Mouse (Mus musculus) frontal cortex, postnatal 10 days (tissue): ENCODE measurements around the gene Uchl4.
"Not testable (repeated sequence)": the region's sequence is repeated elsewhere in the genome, so short reads cannot be mapped to it uniquely, and the experiment has no call there.

ENCODE experiments used
- DNase-seq, 2 experiments: peaks; one replicate each; pipeline ENCODE4 v3.0.0; 2022; ENCODE audit warnings: low spot score in 2 of 2, mixed read lengths in 1 of 2

The Uchl4 gene

GRCm38 (mm10) chr9:64231171-64231570, 3.8 kb upstream of the Uchl4 start:
- DNase-seq, result no peak

- DNase-seq, result no peak
Observed at GRCm38 (mm10) chr9:64231674-64232073, 3.3 kb upstream of the Uchl4 start.

- no peak for DNase-seq
Observed at GRCm38 (mm10) chr9:64232257-64232957, 2.6 kb upstream of the Uchl4 start.

- no peak for DNase-seq
Observed at GRCm38 (mm10) chr9:64233656-64234055, 1.3 kb upstream of the Uchl4 start.

GRCm38 (mm10) chr9:64236056-64236455, 1.1 kb downstream of the Uchl4 start:
- no peak for DNase-seq

- DNase-seq, result no peak
Observed at GRCm38 (mm10) chr9:64240116-64240515, 5.1 kb downstream of the Uchl4 start.

- no peak for DNase-seq
Observed at GRCm38 (mm10) chr9:64240681-64241080, 5.7 kb downstream of the Uchl4 start.

- DNase-seq, result no peak
Observed at GRCm38 (mm10) chr9:64242381-64242831, 7.4 kb downstream of the Uchl4 start.

- no peak for DNase-seq
Observed at GRCm38 (mm10) chr9:64249371-64249770, 14.4 kb downstream of the Uchl4 start.

GRCm38 (mm10) chr9:64250111-64250730, 15.2 kb downstream of the Uchl4 start:
- no peak for DNase-seq

GRCm38 (mm10) chr9:64252591-64253020, 17.6 kb downstream of the Uchl4 start:
- DNase-seq, result no peak

GRCm38 (mm10) chr9:64253021-64253904, 18.3 kb downstream of the Uchl4 start, which contains the start of gene Map2k1:
Gene Map2k1 (minus strand): TSS chr9:64253631.
- DNase-seq, result peak; percentile 98 to 100

GRCm38 (mm10) chr9:64255422-64255821, 20.4 kb downstream of the Uchl4 start:
- DNase-seq, result no peak

GRCm38 (mm10) chr9:64256204-64256603, 21.2 kb downstream of the Uchl4 start:
- no peak for DNase-seq

- no peak for DNase-seq
Observed at GRCm38 (mm10) chr9:64259906-64260305, 24.9 kb downstream of the Uchl4 start.

- no peak for DNase-seq
Observed at GRCm38 (mm10) chr9:64261023-64261422, 26.0 kb downstream of the Uchl4 start.

- DNase-seq, result no peak
Observed at GRCm38 (mm10) chr9:64264813-64265212, 29.8 kb downstream of the Uchl4 start.

- no peak for DNase-seq
Observed at GRCm38 (mm10) chr9:64267231-64267630, 32.2 kb downstream of the Uchl4 start.

- DNase-seq, result no peak
Observed at GRCm38 (mm10) chr9:64268196-64268595, 33.2 kb downstream of the Uchl4 start.

GRCm38 (mm10) chr9:64268836-64269235, 33.8 kb downstream of the Uchl4 start:
- not testable (repeated sequence) for DNase-seq

- DNase-seq, result no peak
Observed at GRCm38 (mm10) chr9:64271249-64271648, 36.2 kb downstream of the Uchl4 start.

- peak in 1 of 2 experiments; percentile 53 for DNase-seq
Observed at GRCm38 (mm10) chr9:64272611-64273010, 37.6 kb downstream of the Uchl4 start.
